Mouse (Mus musculus) testis, postnatal 10 days (tissue): Measurements from ENCODE around the gene Dpp6.
A peak's percentile ranks its signal among the peaks of the same experiment; 100 is the strongest.

Source experiments
- DNase-seq: peaks from one replicate; pipeline ENCODE4 v3.0.0; 2021; ENCODE audit warnings: low spot score

Dpp6 gene

DNA sequence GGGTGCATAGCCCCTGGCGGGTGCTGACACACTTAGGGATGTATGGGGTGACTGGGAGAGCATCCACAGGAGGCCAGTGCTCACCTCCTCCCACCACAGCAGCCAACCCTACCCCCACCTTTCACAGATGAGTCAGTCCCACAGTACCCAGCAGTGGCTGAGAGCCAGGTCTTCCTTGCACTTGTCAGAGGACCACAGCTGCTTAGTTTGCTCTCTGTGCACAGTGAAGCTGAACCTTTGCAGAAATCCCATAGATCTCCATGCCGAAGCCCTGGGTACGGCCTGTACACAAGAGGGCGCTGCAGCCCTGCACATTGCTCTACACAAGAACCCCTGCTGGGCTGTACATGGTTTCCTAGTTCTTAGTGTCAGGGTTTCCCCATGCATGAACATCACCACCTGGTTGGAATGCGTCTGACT, 860.3 kb downstream of the Dpp6 start:
- DNase-seq: peak; percentile 49

DNA sequence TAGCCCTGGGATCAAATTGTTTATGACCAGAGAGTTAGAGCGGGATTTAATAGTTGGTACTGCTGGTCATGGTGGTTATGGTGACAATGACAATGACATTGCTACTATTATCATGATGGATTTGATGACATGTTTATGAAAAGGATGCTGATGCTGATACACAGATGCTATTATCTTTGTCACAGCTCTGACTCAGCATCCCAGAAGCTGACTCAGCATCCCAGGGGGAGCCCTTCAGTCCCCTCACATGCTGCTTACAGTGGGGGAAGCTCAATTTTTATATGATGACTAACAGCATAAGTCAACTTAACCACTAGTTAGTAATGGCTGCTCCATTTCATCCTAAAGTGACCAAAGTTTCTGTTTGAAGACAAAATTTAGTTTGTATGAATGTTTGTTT, 862.1 kb downstream of the Dpp6 start:
- no peak for DNase-seq

DNA sequence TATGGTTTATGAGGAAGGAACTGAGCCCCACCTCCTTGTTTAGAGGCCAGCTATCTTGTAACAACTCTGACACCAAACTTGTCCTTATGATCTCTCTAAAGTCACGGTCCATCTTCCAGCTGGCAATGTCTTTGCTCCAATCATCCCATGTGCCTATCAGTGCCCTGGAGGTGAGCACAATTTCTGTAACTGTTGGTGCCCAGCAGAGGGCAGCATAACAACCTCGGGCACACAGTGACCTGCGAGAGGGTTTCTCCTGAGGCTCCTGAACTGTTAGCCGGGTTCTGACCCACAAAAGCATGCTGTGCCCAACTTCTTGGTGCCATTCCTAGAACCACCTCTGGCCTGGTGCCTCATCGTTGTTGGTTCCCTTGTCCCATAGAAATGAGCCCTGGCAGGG, 863.5 kb downstream of the Dpp6 start:
- peak; percentile 46 for DNase-seq

DNA sequence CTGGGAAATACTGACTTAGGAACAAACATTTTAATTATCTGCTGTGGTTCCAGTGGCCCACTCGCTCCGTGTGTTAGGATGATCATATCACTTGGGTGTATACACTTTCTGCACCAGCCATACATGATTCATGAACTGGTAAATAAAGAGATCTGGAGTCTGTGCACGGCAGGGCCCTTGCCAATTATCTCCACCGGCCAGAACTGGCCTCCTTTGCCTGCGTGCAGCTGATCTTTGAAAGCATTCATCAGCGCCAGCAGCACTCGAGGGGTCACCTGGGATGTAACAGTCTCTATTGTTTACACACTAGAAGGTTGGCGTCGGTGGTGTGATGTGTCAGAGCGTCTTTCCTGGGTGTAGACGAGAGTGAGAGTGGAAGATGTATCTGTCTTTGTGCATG, 868.2 kb downstream of the Dpp6 start:
- DNase-seq: no peak

DNA sequence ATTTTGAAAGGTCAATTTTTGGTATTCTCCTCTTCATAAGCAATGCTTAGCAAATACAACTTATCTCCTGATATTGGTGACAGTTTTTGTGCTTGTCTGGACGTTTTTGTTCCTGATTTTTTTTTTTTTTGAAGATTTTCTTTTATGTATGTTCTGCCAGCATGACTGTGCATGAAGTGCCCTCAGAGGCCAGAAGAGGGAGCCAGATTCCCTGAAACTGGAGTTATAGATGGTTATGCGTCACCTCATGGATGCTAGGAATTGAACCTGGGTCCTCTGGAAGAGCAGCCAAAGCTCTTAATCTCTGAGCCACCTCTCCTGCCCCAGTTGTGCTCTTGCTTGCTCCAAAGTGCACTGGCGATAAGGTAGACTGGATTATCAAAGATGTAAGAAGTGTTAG, 868.9 kb downstream of the Dpp6 start:
- DNase-seq: no peak

DNA sequence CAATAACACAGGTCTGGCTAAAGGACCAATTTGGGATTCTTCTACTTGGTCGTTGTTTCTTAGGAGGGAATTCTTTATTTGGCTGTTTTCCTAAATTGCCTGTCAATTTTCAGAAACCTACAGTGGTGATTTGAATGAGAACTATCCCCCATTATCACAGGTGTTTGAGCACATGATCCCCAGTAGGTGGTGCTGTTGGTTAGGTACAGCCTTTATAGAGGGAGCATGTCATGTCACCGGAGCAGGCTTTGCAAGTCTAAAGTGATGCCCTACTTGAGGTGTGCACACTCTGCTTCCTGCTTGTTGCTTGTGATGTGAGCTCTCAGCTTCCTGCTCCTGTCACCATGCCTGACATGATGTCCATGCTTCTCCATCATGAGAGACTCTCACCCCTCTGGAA, 870.3 kb downstream of the Dpp6 start:
- no peak for DNase-seq

DNA sequence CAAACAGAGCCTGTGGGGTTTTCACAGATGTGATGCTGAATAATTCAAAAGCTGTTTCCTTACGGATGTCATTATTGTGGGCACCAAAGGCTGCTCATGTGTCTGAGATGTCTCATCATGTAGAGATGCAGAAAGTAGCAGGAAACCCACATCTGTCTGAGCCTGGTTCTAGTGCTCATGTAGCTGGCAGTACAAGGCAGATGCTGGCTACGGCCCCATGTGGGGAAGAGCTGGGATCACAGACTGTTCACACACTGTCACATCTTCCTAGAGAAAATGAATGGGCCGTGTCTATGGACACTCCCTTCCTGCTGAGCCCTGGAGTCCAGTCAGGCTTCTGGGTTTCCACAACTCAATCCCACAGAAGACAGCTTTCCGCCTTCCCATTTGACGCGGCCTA, 885.5 kb downstream of the Dpp6 start:
- no peak for DNase-seq

DNA sequence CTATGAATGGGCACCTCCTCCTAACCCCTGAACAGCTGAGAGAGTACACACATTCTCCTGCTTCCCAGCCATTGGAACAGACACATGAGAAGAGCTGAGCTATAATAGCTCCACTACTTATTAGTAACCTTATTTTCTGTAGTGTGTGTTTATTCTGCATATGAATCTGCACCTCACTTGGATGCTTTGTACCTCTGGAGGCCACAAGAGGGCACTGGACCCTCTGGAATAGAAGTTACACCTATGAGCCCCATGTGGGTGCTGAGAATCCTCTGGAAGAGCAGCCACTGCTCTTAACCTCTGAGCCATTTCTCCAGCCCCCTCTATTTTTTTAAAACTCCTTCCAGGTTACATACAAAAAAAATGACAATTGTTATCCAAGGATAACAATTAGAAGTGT, 888.0 kb downstream of the Dpp6 start:
- no peak for DNase-seq

DNA sequence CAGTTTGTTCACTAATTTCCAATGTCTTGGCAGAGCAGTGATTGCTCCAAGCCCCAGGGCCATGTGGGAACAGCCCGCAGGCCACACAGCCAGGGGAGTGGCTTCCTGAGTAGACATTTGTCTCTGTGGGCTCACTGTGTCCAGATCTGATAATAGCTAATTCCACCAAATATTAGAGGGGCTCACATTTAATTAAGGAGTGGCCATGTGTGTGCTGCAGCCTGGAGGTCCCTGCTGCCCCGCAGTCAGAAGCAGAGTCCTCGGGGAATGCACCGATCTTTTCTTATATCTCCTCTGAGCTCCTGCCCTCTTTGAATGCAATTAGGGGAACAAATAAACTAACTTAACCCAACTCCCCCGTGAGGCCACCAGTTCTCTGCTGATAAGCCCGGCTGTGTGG, 889.5 kb downstream of the Dpp6 start:
- DNase-seq: no peak

DNA sequence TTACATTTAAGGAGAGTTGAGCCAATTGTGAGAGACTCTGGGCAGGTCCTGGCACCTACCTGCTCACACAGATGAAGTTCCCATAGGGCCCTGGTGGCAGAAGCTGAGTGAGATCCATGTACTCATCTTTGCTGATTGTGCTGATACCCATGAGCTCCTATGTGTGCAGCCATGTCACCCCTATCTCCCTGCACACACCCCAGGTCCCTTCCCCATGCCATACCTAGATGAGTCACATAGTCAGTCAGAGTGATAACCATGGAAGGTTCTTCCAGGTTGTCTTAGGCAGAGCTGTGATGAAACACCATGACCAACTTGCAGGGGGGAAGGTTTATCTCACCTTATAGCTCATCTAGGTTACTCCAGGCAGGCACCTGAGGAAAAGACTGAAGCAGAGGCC, 890.3 kb downstream of the Dpp6 start:
- no peak for DNase-seq

DNA sequence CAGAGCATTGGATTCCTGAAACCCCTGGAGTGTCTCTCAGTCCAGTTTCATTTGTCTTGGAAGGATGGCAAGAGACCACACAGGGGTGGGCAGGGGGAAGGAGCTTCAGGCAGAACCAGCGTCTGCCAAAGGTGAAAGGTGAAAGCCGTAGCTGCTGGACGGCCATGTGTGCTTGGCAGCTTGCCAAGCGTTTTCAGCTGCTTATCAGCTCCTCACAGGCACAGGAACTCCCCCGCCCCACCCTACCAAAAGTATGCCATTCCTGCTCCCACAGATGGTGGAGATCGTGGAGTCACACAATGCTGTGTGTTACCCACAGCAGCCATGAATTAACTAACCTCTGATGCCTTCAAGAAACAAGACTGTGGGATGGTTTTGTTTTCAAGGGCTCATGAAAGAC, 891.2 kb downstream of the Dpp6 start:
- DNase-seq: no peak

DNA sequence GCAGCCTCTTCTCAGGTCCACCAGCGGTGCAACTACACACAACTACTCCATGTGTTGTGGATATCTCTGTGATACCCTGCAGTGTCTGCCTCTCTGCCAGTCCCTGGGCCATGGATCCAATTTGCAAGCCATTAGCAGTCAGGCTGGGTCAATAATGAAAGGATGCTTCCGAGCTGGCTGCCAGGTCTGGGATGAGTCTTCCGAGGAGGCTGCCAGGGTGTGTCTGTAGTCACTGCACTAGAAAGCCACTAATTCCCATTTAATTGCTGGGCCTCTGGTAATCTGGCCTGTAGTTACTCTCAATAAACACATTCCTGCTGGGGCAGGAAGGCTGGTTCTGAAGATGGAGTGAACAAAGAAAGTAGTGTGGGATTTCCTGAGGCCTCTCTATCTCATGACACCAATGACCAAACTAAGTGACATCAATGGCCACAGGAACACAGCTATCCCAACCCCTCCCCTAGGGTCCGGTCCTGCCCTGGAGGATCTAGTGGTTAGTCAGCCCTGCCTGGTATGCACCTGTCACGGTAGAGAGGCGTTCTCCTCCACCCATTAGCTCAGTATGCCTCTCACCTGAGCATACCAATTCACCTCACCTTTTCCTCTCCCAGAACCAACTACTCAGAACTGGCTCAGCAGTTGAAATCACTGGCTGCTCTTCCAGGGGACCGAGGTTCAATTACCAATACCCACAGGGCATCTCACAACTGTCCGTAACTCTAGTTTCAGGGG, 894.6 kb downstream of the Dpp6 start:
- DNase-seq: no peak

DNA sequence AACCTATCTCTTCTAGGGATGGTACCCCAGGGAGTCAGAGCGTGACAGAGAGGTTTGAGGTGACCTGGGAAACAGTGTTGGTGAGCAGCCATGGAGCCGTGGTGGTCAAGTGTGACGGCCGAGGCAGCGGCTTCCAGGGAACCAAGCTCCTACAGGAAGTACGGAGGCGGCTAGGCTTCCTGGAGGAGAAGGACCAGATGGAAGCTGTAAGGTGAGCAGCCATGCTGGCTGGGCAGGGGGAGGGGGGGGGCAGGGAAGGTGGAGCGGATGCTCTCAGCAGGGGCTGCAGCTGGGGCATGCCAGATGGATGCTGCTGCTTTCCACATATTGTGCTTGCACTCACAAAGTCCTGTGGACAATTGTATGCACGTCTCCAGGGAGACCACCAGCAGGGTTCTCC, 897.4 kb downstream of the Dpp6 start:
- no peak for DNase-seq

DNA sequence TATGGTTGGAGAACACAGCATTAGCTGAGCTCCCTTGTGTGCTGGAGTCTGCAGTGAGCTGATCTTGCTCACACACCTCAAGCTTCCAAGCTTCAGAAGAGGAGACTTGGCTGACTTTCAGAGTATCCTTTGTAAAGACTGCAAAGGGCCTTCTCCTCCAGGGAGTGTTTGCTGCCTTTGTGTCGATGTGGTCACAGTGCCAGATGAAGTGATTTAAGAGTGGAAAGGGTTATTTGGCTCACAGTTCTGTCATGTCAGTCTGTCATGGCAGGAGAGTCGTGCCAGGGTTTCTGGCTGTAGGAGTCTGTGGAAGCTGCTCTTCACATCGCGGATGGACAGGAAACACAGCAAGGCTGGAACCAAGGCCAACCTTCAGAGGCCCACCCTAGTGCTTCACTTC, 899.0 kb downstream of the Dpp6 start:
- no peak for DNase-seq

DNA sequence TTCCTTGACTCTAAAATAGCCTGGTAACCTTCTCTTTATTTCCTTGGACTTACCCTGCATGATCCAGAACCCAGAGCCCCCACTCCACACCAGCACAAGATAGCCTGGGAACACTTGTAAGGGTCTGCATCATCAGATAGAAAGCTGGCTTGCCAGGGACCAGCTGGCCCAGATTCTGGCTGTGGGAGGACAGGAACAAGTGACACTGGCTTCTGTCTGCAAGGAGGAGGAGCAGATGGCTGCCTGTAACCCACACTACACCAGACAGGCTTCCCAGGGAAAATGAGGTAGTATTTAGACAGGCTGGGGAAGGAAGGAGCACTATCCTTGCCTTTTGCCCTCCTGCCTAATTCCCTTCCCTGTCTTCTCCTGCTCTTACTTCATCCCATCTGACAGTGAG, 900.3 kb downstream of the Dpp6 start:
- DNase-seq: no peak

DNA sequence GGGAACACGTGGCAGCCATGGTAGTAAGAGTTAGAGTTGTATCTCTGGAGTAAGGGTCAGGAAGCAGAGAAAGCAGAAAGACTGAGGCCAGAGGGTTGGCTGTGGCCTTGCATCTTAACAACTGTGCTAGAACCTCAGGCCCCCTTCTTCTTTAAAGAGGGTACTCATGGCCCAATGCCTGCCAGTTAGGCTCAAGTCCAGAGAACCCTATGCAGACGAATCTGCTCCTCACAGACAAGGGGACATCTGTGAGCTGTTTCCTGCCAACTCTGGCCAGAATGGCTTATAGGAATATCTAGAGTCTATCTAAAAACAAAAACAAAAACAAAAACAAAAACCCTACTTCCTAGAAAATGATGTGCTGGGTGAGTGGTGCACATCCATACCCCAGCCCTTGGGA, 902.3 kb downstream of the Dpp6 start:
- DNase-seq: no peak

DNA sequence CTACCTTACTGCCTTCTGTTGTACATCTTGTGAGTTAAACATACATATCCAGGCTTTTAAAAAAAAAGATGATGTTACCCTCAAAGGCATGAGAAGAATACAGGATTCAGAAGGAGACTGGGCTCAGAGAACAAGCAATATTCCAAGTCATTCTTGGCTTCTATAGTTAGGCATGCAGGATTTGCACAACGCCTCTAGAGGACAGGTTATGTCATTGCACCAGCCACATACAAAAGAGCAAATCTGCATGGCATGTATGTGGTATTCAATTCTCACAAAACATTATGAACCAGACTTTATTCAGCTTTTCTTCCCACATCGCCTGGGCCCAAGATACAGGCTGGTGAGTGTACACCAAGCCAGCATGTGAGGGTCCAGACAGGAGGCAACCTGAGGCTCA, 907.5 kb downstream of the Dpp6 start:
- DNase-seq: no peak

DNA sequence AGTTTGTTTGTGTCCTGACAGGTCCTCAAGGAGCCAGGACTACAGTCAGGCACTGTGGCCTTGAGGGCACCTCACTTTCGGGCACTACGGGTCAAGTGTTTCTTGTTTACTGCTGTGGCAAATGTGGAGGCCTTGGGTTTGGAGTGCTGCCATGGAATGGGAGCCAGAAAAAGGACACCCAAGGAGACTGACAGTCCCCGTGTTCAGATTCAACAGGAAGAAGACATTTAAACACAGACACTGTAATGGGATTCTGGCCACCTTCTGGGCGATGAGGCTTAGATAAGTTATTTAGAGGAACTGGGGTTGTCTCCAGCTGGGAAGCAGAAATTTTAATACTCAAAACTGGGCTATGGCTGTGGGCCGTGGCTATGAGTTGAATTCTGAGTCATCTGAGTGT, 913.7 kb downstream of the Dpp6 start:
- no peak for DNase-seq

DNA sequence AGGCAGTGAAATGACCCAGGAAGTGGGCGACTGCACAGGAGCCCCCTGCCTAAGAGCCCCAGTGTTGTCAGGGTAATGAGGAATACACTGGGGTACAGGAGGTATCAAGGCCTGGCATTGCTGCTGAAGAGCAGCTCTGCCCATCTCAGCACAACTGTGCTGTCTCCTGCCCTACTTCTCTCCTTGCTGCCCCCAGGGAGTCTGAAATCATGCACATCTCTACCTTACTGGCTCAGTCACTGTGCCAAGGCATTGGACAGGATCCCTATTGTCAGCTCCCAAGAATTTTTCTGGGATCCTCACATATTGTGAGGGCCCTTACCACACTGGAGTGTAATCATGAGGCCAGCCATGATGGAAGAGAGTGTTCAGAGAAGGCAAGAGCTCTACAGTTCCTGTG, 914.4 kb downstream of the Dpp6 start:
- DNase-seq: no peak

DNA sequence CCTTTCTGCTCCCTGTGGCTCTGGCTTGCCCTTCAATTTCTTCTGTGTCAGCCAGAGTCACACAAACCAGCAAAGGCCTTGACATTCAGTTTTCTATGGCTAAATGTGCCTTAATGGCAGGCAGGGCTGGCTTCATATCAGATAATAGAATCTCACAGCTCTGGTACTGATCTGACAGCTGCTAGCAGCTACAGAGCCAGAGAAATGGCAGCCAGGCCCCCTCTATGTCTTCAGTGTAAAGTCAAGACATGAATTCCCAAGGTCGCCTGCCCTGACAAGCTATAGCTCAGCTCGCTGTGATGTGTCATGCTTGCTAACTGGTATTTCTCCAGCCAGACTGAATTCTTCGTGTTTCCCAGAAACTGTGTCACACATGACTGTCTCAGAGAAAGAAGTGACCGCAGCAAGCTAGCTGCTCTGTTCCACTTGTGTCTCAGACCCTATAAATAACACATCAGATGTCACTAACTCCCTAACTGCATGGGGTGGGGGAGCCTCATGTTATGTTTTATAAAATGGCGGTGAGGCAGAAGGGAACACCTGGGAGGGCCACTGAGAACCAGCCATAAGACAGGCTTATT, 915.4 kb downstream of the Dpp6 start:
- no peak for DNase-seq

DNA sequence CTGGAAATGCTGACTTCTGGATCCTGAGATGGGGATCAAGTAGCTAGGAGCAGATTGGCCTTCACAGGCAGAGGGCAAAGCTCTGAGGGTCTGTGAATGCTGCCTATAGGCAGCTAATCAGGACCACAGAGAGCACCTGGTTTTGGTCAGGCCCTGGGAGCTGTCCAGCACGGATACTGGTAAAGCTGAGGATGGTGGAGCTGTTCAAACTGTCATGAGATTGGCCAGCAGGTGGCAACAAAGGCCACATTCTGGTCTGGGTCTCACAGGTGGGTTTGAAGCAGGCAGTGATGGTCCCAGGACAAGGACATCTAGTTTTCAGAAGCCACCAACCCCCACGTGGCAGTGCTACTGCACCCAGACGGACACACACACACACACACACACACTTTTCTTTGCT, 920.2 kb downstream of the Dpp6 start:
- DNase-seq: peak; percentile 72

DNA sequence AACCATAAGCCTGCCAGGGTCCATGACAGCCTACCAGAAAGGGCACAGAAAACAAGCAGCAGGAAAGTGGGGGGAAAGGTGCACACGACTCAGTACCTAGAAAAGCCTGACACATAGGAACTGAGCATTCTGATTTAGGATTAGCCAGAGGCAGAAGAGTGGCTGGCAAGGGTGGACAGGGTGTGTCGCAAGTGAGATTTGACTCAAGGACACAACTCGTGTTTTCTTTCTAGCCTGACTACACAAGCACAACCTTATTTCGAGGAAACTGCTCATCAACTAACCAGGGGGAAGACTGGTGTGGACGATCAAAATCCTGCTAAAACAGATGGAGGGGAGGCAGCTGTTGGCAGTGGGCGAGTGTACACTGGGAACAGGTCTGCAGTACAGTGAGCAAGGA, 922.2 kb downstream of the Dpp6 start:
- no peak for DNase-seq

DNA sequence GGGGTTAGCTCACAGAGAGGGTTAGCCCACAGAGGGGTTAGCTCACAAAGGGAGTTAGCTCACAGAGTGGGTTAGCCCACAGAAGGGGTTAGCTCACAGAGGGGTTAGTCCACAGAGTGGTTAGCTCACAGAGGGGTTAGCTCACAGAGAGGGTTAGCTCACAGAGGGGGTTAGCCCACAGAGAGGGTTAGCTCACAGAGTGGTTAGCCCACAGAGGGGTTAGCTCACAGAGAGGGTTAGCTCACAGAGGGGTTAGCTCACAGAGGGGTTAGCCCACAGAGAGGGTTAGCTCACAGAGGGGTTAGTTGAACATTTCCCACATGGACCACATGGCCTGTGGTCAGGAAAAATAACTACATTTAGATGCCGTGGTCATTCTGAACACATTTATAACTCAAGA, 927.9 kb downstream of the Dpp6 start:
- no peak for DNase-seq

DNA sequence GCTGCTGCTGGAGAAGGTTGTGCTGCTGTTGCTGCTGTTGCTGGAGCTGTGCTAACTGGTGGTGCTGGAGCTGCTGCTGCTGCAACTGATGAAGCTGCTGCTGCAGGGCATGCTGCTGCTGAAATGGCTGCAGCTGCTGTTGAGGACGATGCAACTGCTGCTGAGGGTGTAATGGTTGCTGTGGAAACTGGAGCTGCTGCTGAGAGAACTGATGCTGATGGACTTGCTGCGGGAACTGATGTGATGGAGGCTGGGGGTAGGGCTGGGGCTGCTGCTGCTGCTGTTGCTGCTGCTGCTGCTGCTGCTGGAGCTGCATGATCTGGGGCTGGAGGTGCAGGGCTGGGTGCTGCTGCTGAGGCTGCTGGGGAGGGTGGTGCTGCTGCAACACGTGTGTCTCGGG, 948.8 kb downstream of the Dpp6 start:
- no peak for DNase-seq
